Mouse (Mus musculus) spleen, adult 2 months (tissue): ENCODE measurements around the gene Slc36a3. TPM values are rescaled to one million over a fixed set of nuclear protein-coding genes. Genes with fewer than 3 reads are reported as not detected.

Source experiments
- DNase-seq, 2 experiments: peaks; one replicate each; pipeline versions ENCODE4 v3.0.0 to v3.0.0-alpha.2; 2012 to 2021; ENCODE audit warnings: low spot score in 2 of 2, low read depth in 1 of 2
- H3K27ac ChIP-seq: fragments of 200-500 bp; 2 replicates; pipeline ENCODE4 v1.5.1; 2012; ENCODE audit warnings: low read length, inconsistent platforms; ENCODE audit not compliant: insufficient read depth
- H3K27me3 ChIP-seq: fragments of 200-500 bp; 2 replicates; pipeline ENCODE4 v1.6.1; 2012; ENCODE audit warnings: mild to moderate bottlenecking, moderate library complexity, low read length, inconsistent platforms; ENCODE audit not compliant: control insufficient read depth, insufficient read depth
- H3K36me3 ChIP-seq: fragments of 200-500 bp; 2 replicates; pipeline ENCODE4 v1.6.1; 2012; ENCODE audit warnings: mild to moderate bottlenecking, low read length, inconsistent platforms; ENCODE audit not compliant: control insufficient read depth, insufficient read depth
- H3K4me1 ChIP-seq: fragments of 200-500 bp; 2 replicates; pipeline ENCODE4 v1.6.1; 2011; ENCODE audit warnings: inconsistent platforms; ENCODE audit not compliant: control insufficient read depth, insufficient read depth, insufficient read length
- H3K4me3 ChIP-seq: fragments of 200-500 bp; 2 replicates; pipeline ENCODE4 v1.5.1; 2011; ENCODE audit warnings: mild to moderate bottlenecking, inconsistent platforms; ENCODE audit not compliant: insufficient read depth, insufficient read length; ENCODE audit errors: extremely low read depth
- CTCF ChIP-seq: fragments of 200-500 bp; IDR thresholded peaks from 2 replicates; pipeline ENCODE4 v1.5.1; 2011; ENCODE audit warnings: mild to moderate bottlenecking, inconsistent platforms; ENCODE audit not compliant: insufficient read depth, insufficient read length, insufficient replicate concordance; ENCODE audit errors: extremely low read depth
- POLR2A ChIP-seq: fragments of 200-500 bp; IDR thresholded peaks from 2 replicates; pipeline ENCODE4 v1.6.1; 2011; ENCODE audit warnings: low read depth, low read length, inconsistent platforms
- WGBS: fragments of 180-500 bp; shearing (Covaris S2); methylation state at CpG from one replicate; pipeline ENCODE4 v1.1.7; 2018; 5-methylcytosine and 5-hydroxymethylcytosine counted together
- polyA plus RNA-seq: library from polyadenylated mRNA; depleted of rRNA; stranded (reverse); fragments of >200 nt; gene quantifications from 2 replicates; pipeline ENCODE4 v1.2.3, GENCODE M21; 2012

The Slc36a3 gene
- polyA plus RNA-seq, 1 experiment = 1.4 TPM

DNA sequence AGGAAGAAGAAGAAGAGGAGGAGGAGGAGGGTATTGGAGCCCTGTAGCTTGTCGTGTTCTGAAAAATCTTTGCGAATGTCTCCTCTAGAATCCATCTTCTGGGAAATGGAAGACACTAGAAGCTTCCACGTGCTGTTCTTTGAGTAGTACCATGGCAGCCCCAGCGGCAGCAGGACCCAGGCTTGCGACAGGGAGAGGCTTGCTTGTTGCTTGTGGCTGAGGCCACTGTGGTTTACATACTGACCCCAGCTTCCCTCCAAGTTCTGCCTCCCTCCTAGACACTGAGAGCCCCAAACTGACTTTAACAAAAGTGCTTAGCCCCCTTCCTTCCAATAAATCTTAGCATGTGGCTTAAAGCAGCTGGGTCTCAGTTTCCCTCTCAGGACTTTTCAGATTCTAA lies 32.7 kb upstream of the Slc36a3 start:
- Histone ChIP-seq H3K4me3 (no peak overlapping the region), H3K36me3 (no peaks in the 10 kb centered on the region), H3K27me3 (no peaks in the 10 kb centered on the region), H3K27ac (no peak overlapping the region), H3K4me1 (no peaks in the 10 kb centered on the region)
- 48% methylated on average over 5 of the region's 5 CpGs for WGBS
- no peak for TF ChIP-seq CTCF
- TF ChIP-seq POLR2A = no peak
- DNase-seq = no peak

DNA sequence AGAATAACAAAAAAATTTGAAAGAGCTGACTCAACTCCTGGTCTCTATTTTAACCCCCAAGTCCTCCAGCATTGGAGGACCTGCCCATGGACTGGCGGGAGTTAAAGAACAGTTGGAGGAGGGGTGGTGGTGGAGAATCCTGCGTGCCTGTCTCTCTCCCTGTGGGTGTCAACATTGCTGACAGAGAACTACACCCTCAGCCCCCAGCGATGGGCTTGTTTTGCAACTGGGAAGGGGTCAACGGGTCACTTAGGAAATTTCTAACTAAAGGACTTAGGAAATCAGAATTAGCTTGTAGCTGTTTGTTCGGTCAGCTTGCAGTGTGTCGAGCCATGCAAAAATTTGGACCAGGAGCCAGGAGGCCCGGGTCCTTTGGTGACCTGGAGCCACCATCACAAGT lies 31.6 kb upstream of the Slc36a3 start:
- DNase-seq = no peak
- Histone ChIP-seq H3K27me3 (no peaks in the 10 kb centered on the region), H3K4me1 (no peaks in the 10 kb centered on the region), H3K36me3 (no peaks in the 10 kb centered on the region), H3K27ac (no peak overlapping the region), H3K4me3 (no peak overlapping the region)
- WGBS = 81% methylated on average over 7 of the region's 7 CpGs
- TF ChIP-seq CTCF (no peak), POLR2A (no peak)

DNA sequence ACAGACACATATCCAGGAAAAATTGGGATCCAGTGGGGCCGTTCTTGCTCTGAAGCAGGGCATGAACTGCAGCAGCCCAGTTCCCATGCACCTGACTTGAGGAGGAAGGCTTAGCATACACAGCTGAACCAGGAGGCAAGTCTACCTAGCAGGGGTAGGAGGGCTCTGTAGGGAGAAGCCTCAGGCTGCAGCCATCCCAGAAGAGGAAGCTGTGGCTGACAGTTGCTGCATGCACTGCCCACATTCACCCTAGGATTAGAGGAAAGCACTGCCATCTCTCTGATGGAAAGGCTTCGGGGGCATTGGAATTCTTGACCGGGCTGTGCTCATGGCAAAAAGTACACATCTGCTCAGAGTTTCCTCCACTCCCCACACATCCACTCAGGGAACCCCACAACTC lies 28.3 kb upstream of the Slc36a3 start:
- Histone ChIP-seq H3K36me3 (no peaks in the 10 kb centered on the region), H3K4me1 (no peaks in the 10 kb centered on the region), H3K27me3 (no peaks in the 10 kb centered on the region), H3K4me3 (no peak overlapping the region), H3K27ac (no peak overlapping the region)
- 60% methylated on average over 3 of the region's 3 CpGs for WGBS
- TF ChIP-seq POLR2A (no peak), CTCF (no peak)
- no peak for DNase-seq

DNA sequence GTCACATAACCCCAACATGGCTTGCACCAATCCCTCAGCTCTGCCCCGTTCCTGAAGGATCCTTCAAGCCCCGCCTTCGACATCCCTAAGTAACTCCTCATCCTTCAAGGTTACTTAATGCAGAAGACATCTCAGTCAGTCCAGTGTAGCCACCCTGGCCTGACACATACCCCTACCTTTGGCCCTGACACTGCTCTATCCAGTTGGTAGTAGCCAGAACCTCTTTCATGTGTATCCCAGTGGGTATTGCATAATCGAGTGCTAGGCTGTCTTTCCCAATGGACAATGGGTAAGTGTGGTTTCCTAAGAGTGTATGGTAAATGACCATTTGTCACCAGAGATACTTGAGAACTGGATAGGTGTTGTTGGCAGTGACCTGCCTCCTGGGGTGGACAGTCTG lies 27.3 kb upstream of the Slc36a3 start:
- Histone ChIP-seq H3K27me3 (no peaks in the 10 kb centered on the region), H3K4me1 (no peaks in the 10 kb centered on the region), H3K4me3 (no peak overlapping the region), H3K36me3 (no peaks in the 10 kb centered on the region), H3K27ac (no peak overlapping the region)
- no peak for TF ChIP-seq POLR2A
- no peak for TF ChIP-seq CTCF
- no peak for DNase-seq
- WGBS = 83% methylated on average over 4 of the region's 4 CpGs

DNA sequence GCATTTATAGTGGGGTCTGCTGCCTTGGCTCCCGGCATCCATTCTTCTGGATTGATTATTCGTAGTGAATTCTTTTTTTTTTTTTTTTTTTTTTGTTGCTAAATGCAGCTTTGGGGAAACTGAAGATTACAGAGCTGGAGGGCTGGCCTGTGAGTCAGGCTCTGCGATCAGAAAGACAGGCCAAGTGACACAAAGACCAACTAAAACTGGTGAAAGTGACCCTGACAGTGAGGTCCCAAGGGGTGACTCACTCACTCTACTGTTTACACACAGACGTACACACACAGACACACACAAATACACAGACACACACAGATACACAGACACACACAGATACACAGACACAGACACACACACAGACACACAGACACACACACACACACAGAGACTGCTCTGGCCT lies 19.0 kb upstream of the Slc36a3 start:
- Histone ChIP-seq H3K36me3 (no peaks in the 10 kb centered on the region), H3K4me3 (no peak overlapping the region), H3K4me1 (no peaks in the 10 kb centered on the region), H3K27me3 (no peaks in the 10 kb centered on the region), H3K27ac (no peak overlapping the region)
- 84% methylated on average over 4 of the region's 4 CpGs for WGBS
- TF ChIP-seq CTCF = no peak
- no peak for TF ChIP-seq POLR2A
- no peak for DNase-seq

DNA sequence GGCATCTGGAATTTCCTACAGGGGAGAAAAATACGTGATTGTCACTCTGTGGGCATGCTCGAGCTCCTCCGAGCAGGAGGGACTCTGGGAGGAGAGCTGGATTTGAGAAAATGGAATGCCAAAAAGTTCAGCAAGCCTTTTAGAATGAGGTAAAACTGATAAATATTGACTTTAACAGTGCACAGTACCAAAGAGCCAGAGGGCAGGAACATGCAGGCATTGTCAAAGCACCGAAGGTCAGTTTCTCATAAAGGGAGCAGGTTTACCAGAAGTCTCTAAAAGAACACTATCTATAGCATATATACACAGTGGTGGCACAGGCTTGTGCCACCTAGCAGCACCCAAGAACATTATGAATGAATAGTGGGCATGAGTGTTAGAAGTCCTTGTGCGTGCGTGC lies 17.4 kb upstream of the Slc36a3 start:
- whole genome bisulfite sequencing = 94% methylated on average over 6 of the region's 6 CpGs
- no peak overlapping the region for H3K4me3 ChIP-seq
- TF ChIP-seq POLR2A = no peak
- no peak for TF ChIP-seq CTCF
- no peak for DNase-seq
- H3K36me3 ChIP-seq = no peaks in the 10 kb centered on the region
- H3K27me3 ChIP-seq = no peaks in the 10 kb centered on the region
- H3K27ac ChIP-seq = no peak overlapping the region
- no peaks in the 10 kb centered on the region for H3K4me1 ChIP-seq

DNA sequence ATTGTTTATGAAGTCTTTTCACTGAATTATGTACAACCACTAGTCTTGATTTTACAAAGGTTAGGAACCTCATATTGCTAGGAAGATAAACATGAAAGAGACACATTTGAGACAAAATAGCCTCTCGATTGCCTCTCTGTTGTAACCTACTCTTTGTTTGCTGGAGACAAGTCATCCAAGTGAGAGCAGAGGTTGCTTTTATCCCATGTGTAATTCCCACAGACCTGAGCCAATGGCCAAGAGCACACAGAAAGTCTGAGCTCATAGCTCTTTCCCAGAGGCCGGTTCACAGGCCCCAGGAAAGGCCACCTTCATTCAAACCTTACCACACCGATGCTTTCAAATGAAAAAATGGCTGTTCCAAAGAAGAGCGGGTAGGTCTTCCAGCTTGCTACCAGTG lies 17.0 kb upstream of the Slc36a3 start:
- DNase-seq = no peak
- Histone ChIP-seq H3K27me3 (no peaks in the 10 kb centered on the region), H3K27ac (no peak overlapping the region), H3K4me3 (no peak overlapping the region), H3K36me3 (no peaks in the 10 kb centered on the region), H3K4me1 (no peaks in the 10 kb centered on the region)
- 89% methylated on average over 4 of the region's 4 CpGs for WGBS
- TF ChIP-seq POLR2A = no peak
- TF ChIP-seq CTCF = no peak
